Mouse (Mus musculus) fibroblast of lung, adult 2 months (primary cell): ENCODE measurements around the gene Rsph6a.

Experiments
- DNase-seq: peaks from one replicate; pipeline ENCODE4 v3.0.0-alpha.2; 2011; ENCODE audit warnings: low read depth

Gene Rsph6a

GRCm38 (mm10) chr7:19098811-19099210 is 44.3 kb downstream of the Rsph6a start:
- no peak for DNase-seq

GRCm38 (mm10) chr7:19100290-19100689 is 45.8 kb downstream of the Rsph6a start:
- no peak for DNase-seq

GRCm38 (mm10) chr7:19103741-19104140 is 49.3 kb downstream of the Rsph6a start:
- DNase-seq: no peak

GRCm38 (mm10) chr7:19104486-19104885 is 50.0 kb downstream of the Rsph6a start:
- DNase-seq: no peak

GRCm38 (mm10) chr7:19107436-19107835 is 52.9 kb downstream of the Rsph6a start:
- DNase-seq: no peak

- no peak for DNase-seq
Measured at GRCm38 (mm10) chr7:19109565-19109964, 55.1 kb downstream of the Rsph6a start.

- DNase-seq: no peak
Measured at GRCm38 (mm10) chr7:19118028-19118771, 63.7 kb downstream of the Rsph6a start, which contains the start of gene Gm4969. Gene Gm4969, minus strand, starts transcription at chr7:19118368.

GRCm38 (mm10) chr7:19119083-19119482 is 64.6 kb downstream of the Rsph6a start:
- no peak for DNase-seq

GRCm38 (mm10) chr7:19119631-19120429 is 65.3 kb downstream of the Rsph6a start, which contains the start of gene Fbxo46:
Gene Fbxo46, plus strand, starts transcription at chr7:19119859.
- DNase-seq: peak; percentile 94

- DNase-seq: no peak
Measured at GRCm38 (mm10) chr7:19121686-19122085, 67.2 kb downstream of the Rsph6a start.
